Mouse (Mus musculus) right cerebral cortex, postnatal 10 days (tissue): Measurements from ENCODE around the gene Nbr1.

Experiments used
- DNase-seq, 2 experiments: peaks; one replicate each; pipeline ENCODE4 v3.0.0; 2021; ENCODE audit warnings: low spot score in 2 of 2

The Nbr1 gene

DNA sequence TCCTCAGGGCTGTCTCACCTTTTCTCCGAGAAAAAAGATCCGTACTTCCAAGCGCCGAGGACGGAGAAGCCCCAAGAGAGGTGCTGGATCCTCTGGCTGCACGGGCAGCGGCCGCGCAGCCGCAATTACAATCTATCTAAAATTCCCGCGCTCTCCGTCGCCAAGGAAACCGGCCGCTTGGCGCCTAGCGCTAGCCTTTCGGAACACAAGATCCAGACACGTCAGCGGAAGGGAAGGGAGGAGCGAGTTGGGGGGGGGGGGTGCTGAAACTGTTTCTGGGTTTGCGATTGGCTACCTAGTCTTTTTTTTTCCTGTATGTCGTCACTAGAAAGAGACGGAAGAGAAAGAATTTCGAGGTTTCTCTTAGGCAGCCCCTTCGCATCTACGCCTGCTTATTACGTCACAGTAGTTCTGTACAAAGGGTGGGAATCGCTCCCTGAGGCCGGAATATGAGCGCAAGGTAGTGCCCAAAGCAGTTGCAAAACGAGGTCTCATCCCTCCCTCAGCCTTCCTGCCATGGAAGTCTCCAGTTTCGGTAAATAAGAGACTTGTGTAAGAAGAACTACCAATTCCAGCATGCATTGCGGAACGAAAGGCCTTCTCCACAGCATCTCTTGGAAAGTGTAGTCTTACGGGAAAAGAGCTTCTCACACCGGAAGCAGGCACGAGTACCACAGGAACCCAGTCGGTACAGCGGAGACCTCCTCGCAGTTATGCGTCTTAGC is at the start of gene Nbr1, which contains the start of gene Brca1:
Gene Nbr1 (plus strand): TSS at position 399 of the 725 bp plus-strand sequence.
Gene Brca1 (minus strand): TSS at position 205 of the 725 bp plus-strand sequence.
- peak; percentile 95 to 96 for DNase-seq

DNA sequence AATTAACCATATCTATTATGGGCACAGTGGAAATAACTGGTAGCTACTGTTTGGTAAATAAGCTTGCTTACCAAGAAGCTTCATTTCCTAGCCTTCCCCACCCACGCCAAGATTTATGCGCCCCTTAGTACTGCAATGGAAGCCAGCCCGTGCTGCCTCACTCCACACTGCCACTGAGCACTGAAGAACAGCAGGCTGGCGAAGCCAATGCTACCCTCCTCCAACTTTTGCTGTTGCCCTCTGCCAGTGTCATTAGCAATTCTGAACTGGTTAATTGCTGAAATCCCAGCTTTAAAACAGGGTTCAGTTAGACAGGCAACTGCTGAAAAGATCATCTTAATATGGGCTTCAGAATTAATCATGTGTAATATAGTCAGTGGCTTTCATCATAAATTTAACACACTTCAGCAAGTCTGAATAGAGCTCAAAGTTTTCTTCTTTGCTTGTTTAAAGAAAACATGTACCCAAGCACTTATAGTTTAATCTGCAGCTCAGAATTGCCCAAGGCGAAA is 45.6 kb upstream of the Nbr1 start:
- DNase-seq = peak in 1 of 2 experiments; percentile 38

DNA sequence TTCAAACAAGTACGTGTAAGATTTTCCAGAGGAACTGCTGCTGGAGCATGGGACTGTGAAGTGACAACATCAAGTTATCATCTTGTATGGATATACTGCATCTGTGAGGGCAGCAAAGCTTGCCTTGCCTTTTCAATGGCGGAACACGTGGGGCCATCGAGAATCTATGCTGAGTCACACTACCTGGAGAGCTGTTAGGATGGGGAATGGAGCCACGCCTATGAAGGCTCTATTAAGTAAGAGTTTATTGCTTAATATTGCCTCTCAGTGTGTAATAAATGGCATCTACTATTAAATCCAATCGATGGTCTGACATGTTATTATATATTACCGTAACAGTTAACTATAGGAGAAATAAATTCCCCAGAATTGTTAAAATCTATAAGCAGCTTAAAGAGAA is 44.9 kb upstream of the Nbr1 start:
- DNase-seq = no peak

DNA sequence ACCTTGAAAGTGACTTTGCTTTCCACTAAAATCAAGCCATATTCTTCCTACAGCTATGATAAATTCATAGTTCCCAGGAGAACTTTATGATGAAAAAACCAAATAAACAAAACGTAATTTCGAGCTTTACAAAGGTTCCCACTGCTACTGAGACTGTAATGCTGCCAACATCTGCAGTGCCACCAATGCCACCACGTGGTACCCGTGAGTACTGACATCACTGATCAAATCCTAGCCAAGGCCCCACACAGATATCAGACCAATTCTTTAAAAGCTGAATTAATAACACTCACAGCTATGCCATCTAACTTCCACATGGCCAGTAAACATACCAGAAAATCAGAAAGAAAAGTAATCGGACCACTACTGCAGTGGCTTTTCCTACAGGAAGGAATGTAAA is 33.0 kb upstream of the Nbr1 start:
- DNase-seq = peak; percentile 34

DNA sequence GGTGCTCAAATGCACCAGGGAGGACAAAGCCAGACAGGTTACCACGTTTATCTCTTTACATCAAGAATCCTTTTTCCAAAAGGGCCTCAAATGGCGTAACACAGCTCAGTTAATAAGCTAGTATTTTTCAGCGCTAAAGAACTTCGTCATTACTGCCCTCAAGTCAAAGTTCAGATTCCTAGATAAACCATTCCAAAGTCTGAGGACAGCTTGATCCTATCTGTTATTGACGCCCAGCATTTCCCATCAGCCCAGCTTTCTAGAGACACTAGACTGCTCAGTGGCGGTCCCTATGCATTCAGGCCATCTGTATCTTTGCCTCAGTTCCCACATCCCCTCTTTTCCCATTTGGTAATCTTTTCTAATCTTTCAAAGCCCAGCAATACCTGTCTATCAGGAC is 32.6 kb upstream of the Nbr1 start:
- no peak for DNase-seq

DNA sequence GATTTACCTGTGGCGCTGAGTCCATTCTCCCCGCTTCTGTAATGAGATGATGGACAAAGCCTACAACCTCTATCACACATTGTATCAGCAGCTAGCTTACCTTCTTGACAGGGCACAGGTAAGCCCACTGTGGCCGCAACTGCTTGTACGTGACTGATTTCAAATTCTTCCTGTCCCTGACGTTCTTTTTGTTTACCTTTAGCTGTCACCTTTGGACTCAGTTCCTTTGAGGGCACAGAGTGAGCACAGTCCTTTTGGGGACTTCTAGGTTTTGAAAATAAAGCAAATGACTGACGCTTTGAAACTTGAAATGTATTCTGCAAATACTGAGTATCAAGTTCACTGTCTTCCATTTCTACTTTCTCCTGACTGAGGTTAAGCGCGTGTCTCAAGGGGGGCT is 27.5 kb upstream of the Nbr1 start:
- no peak for DNase-seq

DNA sequence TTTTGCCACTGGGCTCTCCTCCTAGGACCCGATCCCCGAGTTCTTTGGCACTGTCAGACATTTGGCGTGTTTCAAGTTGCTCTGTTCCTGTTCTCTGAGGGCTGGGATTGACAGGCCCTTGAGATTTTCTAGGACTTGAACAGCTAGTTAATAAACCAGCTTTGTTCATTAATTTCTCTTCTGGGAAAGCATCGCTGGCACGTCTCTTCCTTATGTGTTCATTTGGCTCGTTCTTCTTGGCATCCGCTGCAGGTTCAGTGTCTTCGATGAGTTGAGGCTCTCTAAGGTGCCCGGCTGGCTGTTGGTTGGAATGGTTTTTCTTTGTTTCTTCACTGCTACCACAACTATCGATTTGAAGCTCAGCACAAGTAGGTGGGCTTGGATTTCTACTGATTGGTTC is 26.9 kb upstream of the Nbr1 start:
- no peak for DNase-seq

DNA sequence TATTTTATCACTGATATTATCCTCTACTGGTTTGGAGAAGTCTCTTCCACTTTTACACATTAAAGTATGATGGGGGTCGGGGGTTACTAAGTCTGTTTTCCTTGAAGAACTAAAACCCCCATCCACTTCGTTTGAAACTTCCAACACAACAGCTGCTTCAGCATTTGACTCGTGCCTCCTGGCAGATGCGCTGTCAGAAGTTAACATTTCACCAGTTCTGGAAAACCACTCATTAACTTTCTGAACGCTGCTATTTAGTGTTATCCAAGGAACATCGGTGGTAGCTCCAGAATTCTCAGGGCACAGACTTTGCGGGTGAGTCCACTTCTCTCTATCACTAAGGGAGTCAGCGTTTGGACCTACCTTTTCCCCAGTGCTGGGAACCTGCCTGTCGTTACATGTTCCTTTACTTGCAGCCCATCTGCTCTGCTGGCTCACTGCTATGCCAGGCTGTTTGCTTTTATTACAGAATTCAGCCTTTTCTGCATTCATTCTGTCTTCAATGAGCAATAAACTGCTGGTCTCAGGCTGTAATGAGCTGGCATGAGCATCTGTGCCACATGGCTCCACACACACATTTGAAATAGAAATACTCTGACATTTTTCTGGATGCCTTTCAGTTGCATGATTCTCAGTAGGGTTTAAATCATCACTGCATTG is 25.9 kb upstream of the Nbr1 start:
- peak; percentile 64 to 83 for DNase-seq

DNA sequence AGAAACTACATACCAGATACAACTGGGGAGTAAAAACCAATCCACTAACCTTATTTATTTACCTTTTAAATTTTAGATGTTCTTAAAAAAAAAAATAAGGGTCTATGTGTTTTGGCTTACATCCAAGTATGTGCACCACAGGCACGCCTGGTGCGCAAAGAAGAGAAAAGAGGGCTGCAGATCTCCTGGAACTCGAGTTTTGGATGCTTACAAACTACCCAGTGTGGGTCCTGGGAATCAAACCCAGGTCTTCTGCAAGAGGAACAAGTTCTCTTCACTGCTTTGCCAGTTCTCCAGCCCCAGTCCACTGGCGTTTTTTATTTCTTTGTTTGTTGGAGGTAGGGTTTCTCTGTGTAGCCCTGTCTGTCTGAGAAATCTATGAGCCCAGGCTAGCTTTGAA is 25.3 kb upstream of the Nbr1 start:
- DNase-seq = no peak

DNA sequence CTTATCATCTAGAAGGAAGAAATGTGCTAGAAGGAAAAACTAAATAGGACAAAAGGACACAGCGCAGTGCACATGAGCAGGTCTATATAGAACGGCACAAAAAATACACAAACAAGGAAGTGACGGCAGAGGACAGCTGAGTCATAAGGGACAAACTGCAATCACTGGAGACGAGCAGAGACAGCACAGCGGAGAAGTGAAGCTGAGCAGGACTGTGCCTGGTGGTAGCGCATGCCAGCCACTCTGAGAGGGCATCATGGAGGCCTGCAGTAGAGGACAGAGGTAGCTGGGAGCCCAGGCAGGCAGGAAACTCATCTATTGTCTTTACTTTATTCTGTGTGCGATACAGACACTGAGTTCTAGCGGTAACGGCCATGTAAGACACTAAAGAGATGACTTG is 8.4 kb upstream of the Nbr1 start:
- DNase-seq = no peak

DNA sequence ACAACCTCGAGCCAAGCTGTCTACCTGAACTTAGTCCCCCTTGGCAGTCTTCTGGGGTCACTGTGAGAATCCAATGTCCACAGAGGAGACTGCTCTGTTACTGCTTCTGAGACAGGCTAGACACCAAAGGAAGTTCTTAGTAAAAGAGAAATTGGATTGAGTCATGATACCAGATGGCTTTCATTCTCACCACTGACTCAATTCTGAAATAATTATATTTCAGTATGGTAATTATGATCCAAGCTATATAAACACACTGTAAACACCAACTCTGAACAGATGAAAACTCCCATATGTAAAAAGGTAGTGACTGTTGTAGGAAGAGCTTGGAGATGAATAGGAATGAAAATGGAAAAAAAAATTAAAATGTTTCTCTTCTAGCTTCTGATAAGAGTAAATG is 7.8 kb upstream of the Nbr1 start:
- DNase-seq = no peak

DNA sequence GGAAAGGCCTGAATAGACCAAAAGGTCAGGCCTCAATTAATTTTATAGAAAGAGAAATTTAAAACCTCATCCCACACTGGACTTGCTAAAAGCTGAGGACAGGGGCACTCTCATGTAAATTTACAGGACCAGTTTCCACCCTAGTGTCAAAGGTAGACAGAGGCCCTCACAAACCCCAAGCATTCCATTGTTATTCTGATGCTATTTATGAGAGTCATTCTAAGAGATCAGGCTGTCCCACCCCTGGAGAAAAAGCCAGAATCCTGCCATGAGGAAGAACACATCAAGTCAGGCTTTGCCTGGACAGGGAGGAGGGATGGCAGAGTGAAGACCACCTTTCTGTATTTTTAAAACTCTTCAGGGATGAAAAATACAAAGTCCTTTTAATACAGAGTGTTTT is 3.4 kb upstream of the Nbr1 start:
- no peak for DNase-seq

DNA sequence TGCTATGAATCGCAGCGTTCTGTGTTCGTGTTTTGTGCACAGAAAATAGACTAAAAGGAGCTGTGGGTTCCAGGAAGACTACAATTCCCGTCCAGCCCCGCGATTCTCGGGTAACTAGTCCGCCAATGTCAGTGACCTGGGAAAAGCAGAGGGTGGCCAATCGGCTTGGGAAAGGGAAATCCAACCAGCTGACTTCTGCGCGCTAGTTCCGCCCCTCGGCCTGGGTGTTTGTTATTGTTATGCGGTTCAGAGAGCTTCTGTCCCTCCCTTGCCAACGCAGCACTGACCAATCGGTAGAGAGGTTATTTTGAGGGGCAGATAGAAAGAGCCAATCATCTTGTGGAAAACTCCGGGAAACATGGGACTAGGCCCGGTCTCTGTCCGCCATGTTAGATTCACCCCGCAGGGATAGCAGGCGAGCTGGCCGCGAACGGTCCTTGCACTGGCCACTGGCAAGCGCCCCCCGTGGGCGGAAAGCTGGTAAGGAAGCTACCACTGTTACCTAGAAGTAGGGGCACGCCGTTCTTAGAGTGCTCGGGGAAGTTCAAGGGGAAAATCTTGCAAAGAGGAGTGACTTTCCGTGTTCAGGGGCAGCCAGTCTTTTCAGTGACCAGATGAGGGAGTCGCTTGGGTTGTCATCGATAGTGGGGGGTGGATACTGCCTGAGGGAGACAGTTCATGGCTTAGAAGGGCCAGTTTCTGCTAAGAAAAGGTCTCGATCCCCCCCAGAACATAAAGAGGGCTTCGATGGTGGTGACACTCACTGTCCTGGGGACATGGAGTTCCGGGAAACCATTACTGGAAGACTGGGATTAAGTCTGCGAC is 739 bp downstream of the Nbr1 start:
- peak; percentile 99 to 100 for DNase-seq

DNA sequence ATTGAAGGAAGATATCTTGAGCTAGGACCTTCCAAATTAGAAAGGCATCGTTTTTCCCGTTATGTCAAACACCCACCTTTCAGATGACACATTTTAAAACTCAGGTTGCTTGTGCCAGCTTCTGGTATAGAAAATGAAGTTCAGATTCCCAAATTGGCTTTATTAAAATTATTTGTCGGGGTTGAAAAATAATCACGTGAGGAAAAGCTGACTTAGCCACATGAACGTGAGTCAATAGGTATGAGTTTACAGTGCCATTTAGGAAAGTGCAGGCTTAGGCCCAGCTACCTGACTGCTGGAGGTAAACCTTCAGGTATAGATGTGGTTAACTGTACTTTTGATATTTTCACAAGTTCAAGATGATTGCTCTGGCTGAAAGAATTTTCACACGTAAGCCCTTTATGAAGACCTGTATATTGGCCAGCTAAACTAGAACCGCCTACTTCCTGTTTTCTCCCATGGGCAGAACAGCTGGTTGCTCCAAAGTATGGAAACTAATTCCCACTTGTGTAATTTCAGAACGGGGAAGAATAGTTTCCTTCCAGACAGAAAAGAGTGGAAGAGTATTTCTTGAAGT is 1.5 kb downstream of the Nbr1 start:
- no peak for DNase-seq

DNA sequence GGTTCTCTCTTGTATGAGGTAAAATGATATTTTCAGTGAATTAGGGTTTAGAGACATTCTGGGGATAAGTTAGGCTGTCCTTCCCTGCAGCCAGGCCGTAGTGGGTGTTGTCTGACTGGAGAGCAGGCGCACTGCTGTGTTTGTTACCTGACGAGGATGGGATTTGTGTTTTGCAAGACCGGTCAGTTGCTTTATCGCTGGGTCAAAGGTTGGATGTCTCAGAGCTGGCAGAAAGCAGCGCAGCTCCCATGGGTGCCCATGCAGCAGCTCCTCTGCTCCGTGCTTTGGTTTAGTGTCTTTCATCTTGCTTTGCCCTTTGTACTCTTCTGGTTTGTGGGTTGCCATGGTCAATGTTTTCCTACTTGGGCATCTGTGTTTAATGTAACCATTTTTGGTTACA is 4.6 kb downstream of the Nbr1 start:
- DNase-seq = no peak

DNA sequence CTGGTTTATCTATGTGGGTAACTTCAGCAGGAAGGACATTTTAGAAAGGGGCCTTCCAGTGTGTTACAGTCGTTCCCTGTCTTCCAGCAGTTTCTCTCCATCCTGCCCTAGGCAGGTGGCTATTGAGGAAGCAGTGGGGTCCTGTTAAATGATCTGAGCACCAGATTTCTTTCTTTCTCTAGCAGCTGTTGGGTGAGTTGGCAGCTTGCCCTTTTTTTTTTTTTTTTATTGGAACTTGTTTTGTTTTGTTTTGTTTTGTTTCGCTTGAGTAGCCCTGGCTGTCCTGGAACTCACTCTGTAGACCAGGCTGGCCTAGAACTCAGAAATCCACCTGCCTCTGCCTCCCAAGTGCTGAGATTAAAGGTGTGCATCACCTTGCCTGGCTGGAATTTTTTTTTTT is 5.0 kb downstream of the Nbr1 start:
- DNase-seq = no peak

DNA sequence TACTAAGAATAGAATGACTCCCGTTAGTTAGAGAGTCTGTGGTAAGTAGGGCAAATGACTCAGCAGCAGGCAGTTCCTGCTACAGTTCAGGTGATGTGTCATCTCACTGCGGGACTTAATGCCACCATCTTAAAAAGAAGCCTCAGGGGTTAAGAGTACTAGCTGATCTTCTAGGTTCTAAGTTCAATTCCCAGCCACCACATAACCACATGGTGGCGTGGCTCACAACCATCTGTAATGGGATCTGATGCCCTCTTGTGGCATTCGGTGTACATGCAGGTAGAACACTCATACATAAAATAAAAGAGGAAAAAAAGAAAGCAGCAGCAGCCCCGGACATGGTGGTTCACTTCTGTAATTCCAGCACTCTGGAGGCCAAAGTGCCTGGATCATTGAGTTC is 10.4 kb downstream of the Nbr1 start:
- DNase-seq = peak; percentile 40 to 50

DNA sequence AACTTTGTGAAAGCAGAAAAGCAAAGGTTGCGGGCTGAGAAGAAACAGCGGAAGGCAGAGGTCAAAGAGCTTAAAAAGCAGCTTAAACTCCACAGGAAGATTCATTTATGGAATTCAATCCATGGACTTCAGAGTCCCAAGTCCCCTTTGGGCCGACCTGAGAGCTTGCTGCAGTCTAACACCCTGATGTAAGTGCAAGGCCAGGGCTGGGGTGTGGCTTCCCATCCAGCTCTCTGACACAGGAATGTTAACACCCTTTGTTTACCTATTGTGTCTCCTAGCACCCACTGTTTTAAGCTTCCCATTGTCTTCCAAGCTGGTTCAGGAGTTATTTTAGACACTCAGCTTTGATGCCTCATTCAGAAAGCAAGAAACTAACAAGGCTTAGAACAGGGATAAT is 16.5 kb downstream of the Nbr1 start:
- DNase-seq = no peak

DNA sequence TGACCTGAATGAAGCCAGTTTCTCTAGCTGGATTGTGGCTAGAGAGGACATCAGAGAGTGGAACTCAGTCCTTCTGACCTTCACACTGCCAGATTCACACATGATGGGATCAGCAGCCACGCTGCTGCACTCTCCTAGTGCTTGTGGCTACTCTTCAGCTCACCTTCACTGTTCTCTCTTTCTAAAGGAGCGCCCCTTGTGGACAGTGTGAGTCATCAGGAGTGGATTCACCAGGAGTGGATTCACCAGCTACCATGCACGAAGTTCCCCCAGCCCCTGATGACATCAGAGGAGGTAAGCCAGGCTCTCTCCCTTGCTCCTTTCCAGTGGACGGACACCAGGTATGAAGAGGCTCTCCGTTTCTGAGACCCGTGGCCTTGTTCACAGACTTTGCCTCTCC is 24.2 kb downstream of the Nbr1 start:
- DNase-seq = no peak

DNA sequence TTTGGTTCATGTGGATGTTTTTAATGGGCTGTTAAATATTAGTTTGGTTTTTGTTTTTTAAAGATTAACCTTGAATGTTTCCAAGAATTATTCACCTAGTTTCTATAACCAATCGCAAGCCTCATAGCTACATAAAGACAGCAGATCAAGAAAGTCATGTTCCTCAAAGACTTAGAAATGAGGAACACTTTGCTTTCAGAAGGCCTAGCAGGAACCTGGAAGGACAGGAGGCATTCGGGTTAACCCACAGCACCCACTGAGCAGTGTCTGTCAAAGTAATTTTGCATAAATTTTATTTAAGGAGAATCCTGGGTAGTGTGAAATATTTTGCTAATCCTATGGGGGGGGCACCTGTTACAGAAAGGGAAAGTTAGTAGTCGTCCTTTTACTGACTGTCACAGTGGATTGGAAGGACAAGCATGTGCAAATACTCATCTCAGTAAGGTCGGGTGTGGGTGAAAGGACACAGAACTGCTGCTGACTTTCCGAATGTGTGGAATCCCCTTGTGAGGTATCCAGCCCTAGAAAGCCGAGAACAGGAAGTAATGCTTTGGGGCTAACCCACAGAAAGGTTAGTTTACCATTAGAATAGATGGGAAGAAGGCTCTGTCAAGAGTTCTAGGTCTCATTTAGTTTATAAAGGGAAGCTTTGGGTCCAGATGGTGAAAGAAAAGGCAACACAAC is 29.3 kb downstream of the Nbr1 start:
- DNase-seq = no peak
